Mouse (Mus musculus): Measurements from ENCODE around the gene Ate1.

GRCm38 (mm10) chr7:130510243-130510642, 9.9 kb downstream of the Ate1 start:
- TF ChIP-seq CTCF (conservative IDR thresholded peaks at IDR 0.05; ENCODE audit: low read length), result no peak
- no peak for TF ChIP-seq NANOG (IDR thresholded peaks at IDR 0.05; ENCODE audit: borderline replicate concordance, low read length)
- TF ChIP-seq POU5F1 (IDR thresholded peaks at IDR 0.05; ENCODE audit: borderline replicate concordance, low read length), result no peak

Measured in E14TG2a.4 (cell line).